Mouse (Mus musculus): ENCODE results near the gene Uhrf2. TPM values are rescaled to one million over a fixed set of nuclear protein-coding genes. Genes with fewer than 3 reads are reported as not detected.

Uhrf2 gene
- 175 TPM for polyA plus RNA-seq (2014; fragmentation: Illumina TruSeq; extraction: RNeasy Lipid Tissue Mini Kit (QIAGEN cat#74804); ENCODE audit: low read depth, low replicate concordance)

GRCm38 (mm10) chr19:30029894-30030635, at the start of gene Uhrf2:
Gene Uhrf2, plus strand, starts transcription at chr19:30030513.

GRCm38 (mm10) chr19:30003621-30004020, 26.7 kb upstream of the Uhrf2 start, which contains the start of gene Trpd52l3:
Gene Trpd52l3, plus strand, starts transcription at chr19:30003790.

Other genes with a start within 250 kb of the Uhrf2 start
- 71.8 TPM for gene 9930021J03Rik, start 224.5 kb upstream of the Uhrf2 start, polyA plus RNA-seq (2014; fragmentation: Illumina TruSeq; extraction: RNeasy Lipid Tissue Mini Kit (QIAGEN cat#74804); ENCODE audit: low read depth, low replicate concordance)
- 36.0 TPM for gene Ranbp6, start 217.5 kb upstream of the Uhrf2 start, polyA plus RNA-seq (2014; fragmentation: Illumina TruSeq; extraction: RNeasy Lipid Tissue Mini Kit (QIAGEN cat#74804); ENCODE audit: low read depth, low replicate concordance)
- 12.5 TPM for gene Il33, start 105.4 kb upstream of the Uhrf2 start, polyA plus RNA-seq (2014; fragmentation: Illumina TruSeq; extraction: RNeasy Lipid Tissue Mini Kit (QIAGEN cat#74804); ENCODE audit: low read depth, low replicate concordance)
- gene Trpd52l3, start 26.7 kb upstream of the Uhrf2 start, polyA plus RNA-seq (2014; fragmentation: Illumina TruSeq; extraction: RNeasy Lipid Tissue Mini Kit (QIAGEN cat#74804); ENCODE audit: low read depth, low replicate concordance) = not detected
- gene Gldc, start 144.9 kb downstream of the Uhrf2 start, polyA plus RNA-seq (2014; fragmentation: Illumina TruSeq; extraction: RNeasy Lipid Tissue Mini Kit (QIAGEN cat#74804); ENCODE audit: low read depth, low replicate concordance) = 0.16 TPM
- not detected for gene Mbl2, start 202.4 kb downstream of the Uhrf2 start, polyA plus RNA-seq (2014; fragmentation: Illumina TruSeq; extraction: RNeasy Lipid Tissue Mini Kit (QIAGEN cat#74804); ENCODE audit: low read depth, low replicate concordance)